28 mouse cellular contexts compared by ENCODE assay signal in the genomic region with DNA sequence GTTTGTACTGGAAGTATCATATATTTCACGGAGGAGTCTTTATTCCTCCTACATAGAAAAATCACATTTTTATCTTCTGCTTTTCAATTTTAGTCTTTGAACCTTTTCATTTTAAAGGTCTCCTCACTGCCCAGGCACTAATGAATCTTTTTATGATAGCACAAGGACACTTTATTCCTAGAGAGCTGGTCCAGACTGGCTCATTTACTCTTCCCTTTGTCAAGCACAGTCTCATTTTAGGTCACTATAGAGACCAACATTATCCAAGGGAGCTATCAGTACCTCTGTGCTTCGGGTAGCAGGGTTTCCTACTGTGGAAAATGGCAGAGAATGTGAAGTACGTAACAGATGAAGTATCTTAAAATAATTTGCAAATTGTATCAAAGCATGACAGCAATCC. TPM values are rescaled to one million over a fixed set of nuclear protein-coding genes. Genes with fewer than 3 reads are reported as not detected.
"Had no signal": no experiment of that assay in that cellular context is flagged by ENCODE, and none has a peak within 500 bp of the region (broad histone marks: within the 10 kb centered on the region; RNA-seq: fewer than 3 reads in every experiment).

No protein-coding gene starts in this region.

- DNase-seq: cerebellum, adult 8-10 months; cerebellum, adult 9-10 months; cerebellum, adult 9-11 months; cerebellum, postnatal 10 days; cerebellum, postnatal 14 days; cerebellum, postnatal 25 days; cerebellum, postnatal 36 days; embryo, embryonic 11 days; forebrain, postnatal 0 days; gastrocnemius, adult 2 months; gastrocnemius, postnatal 10 days; gastrocnemius, postnatal 14 days; gastrocnemius, postnatal 25 days; gastrocnemius, postnatal 36 days; heart, adult 18-20 months; heart, adult 2 months had no signal

- H3K36me3 ChIP-seq: embryonic facial prominence, embryonic 10.5 days; embryonic facial prominence, embryonic 12.5 days; embryonic facial prominence, embryonic 13.5 days; embryonic facial prominence, embryonic 15.5 days; forebrain, embryonic 10.5 days; forebrain, embryonic 12.5 days; forebrain, embryonic 15.5 days had no signal

- H3K4me2 ChIP-seq: embryonic facial prominence, embryonic 12.5 days; embryonic facial prominence, embryonic 13.5 days; embryonic facial prominence, embryonic 15.5 days; forebrain, embryonic 12.5 days; forebrain, embryonic 13.5 days; forebrain, embryonic 15.5 days had no signal

- ATAC-seq: forebrain, embryonic 13.5 days; forebrain, embryonic 14.5 days; forebrain, embryonic 15.5 days; forebrain, embryonic 16.5 days; forebrain, postnatal 0 days had no signal

- H3K4me1 ChIP-seq: embryonic facial prominence, embryonic 10.5 days; embryonic facial prominence, embryonic 12.5 days; embryonic facial prominence, embryonic 13.5 days; embryonic facial prominence, embryonic 15.5 days; forebrain, embryonic 10.5 days; forebrain, embryonic 12.5 days; forebrain, embryonic 13.5 days; forebrain, embryonic 15.5 days had no signal

- H3K27me3 ChIP-seq: embryonic facial prominence, embryonic 12.5 days; embryonic facial prominence, embryonic 13.5 days; embryonic facial prominence, embryonic 15.5 days; forebrain, embryonic 12.5 days; forebrain, embryonic 13.5 days; forebrain, embryonic 15.5 days had no signal

- H3K9ac ChIP-seq: embryonic facial prominence, embryonic 12.5 days; embryonic facial prominence, embryonic 13.5 days; embryonic facial prominence, embryonic 15.5 days; forebrain, embryonic 12.5 days; forebrain, embryonic 13.5 days; forebrain, embryonic 15.5 days; forebrain, postnatal 0 days had no signal

- H3K27ac ChIP-seq: embryonic facial prominence, embryonic 10.5 days; embryonic facial prominence, embryonic 12.5 days; embryonic facial prominence, embryonic 13.5 days; embryonic facial prominence, embryonic 15.5 days; forebrain, embryonic 10.5 days; forebrain, embryonic 12.5 days; forebrain, embryonic 13.5 days; forebrain, embryonic 15.5 days; gastrocnemius, adult 2 months; heart, adult 2 months had no signal

- H3K9me3 ChIP-seq: embryonic facial prominence, embryonic 10.5 days; embryonic facial prominence, embryonic 12.5 days; embryonic facial prominence, embryonic 13.5 days; embryonic facial prominence, embryonic 15.5 days; forebrain, embryonic 10.5 days; forebrain, embryonic 12.5 days; forebrain, embryonic 13.5 days; forebrain, embryonic 15.5 days had no signal

- H3K4me3 ChIP-seq: embryonic facial prominence, embryonic 10.5 days; embryonic facial prominence, embryonic 12.5 days; embryonic facial prominence, embryonic 13.5 days; embryonic facial prominence, embryonic 15.5 days; erythroblast, embryonic 14.5 days; forebrain, embryonic 10.5 days; forebrain, embryonic 12.5 days; forebrain, embryonic 13.5 days; forebrain, embryonic 15.5 days; gastrocnemius, adult 2 months; heart, adult 2 months had no signal

RNA-seq across cellular contexts. Expression of gene Strip2, which starts 41.9 kb away (rescaled TPM):
- total RNA-seq: granulocyte monocyte progenitor cell, adult 5-6 weeks had no signal
